Mouse (Mus musculus): Measurements from ENCODE around the gene Gbf1.

Gbf1 gene

GRCm38 (mm10) chr19:46224882-46225281 lies 72.6 kb downstream of the Gbf1 start:
- peak in 1 of 2 experiments; percentile 5 for DNase-seq

- no peak for DNase-seq
Measured at GRCm38 (mm10) chr19:46225506-46225905, 73.2 kb downstream of the Gbf1 start.

- DNase-seq = no peak
Measured at GRCm38 (mm10) chr19:46226295-46226694, 74.0 kb downstream of the Gbf1 start.

- DNase-seq = no peak
Measured at GRCm38 (mm10) chr19:46227300-46227699, 75.0 kb downstream of the Gbf1 start.

- no peak for DNase-seq
Measured at GRCm38 (mm10) chr19:46234450-46234849, 82.1 kb downstream of the Gbf1 start.

- DNase-seq = no peak
Measured at GRCm38 (mm10) chr19:46236658-46237057, 84.3 kb downstream of the Gbf1 start.

- DNase-seq = no peak
Measured at GRCm38 (mm10) chr19:46240246-46240645, 87.9 kb downstream of the Gbf1 start.

- DNase-seq = no peak
Measured at GRCm38 (mm10) chr19:46242416-46242815, 90.1 kb downstream of the Gbf1 start.

- no peak for DNase-seq
Measured at GRCm38 (mm10) chr19:46244628-46245027, 92.3 kb downstream of the Gbf1 start.

- peak; percentile 4 to 49 for DNase-seq
Measured at GRCm38 (mm10) chr19:46248991-46249390, 96.7 kb downstream of the Gbf1 start.

GRCm38 (mm10) chr19:46254163-46254752 lies 101.9 kb downstream of the Gbf1 start:
- DNase-seq = peak; percentile 27 to 35

GRCm38 (mm10) chr19:46264762-46265161 lies 112.5 kb downstream of the Gbf1 start:
- DNase-seq = peak in 1 of 2 experiments; percentile 20

GRCm38 (mm10) chr19:46275307-46275706 lies 123.0 kb downstream of the Gbf1 start:
- DNase-seq = peak; percentile 4 to 50

GRCm38 (mm10) chr19:46282081-46282849 lies 130.0 kb downstream of the Gbf1 start:
- peak in 1 of 2 experiments; percentile 30 for DNase-seq

GRCm38 (mm10) chr19:46284686-46285085 lies 132.4 kb downstream of the Gbf1 start:
- no peak for DNase-seq

GRCm38 (mm10) chr19:46285631-46286030 lies 133.3 kb downstream of the Gbf1 start:
- no peak for DNase-seq

GRCm38 (mm10) chr19:46286047-46286446 lies 133.7 kb downstream of the Gbf1 start:
- DNase-seq = peak; percentile 17 to 69

GRCm38 (mm10) chr19:46286926-46287325 lies 134.6 kb downstream of the Gbf1 start:
- no peak for DNase-seq

GRCm38 (mm10) chr19:46287566-46287965 lies 135.3 kb downstream of the Gbf1 start:
- no peak for DNase-seq

GRCm38 (mm10) chr19:46290535-46291105 lies 138.3 kb downstream of the Gbf1 start:
- no peak for DNase-seq

GRCm38 (mm10) chr19:46296938-46297337 lies 144.6 kb downstream of the Gbf1 start:
- DNase-seq = no peak

GRCm38 (mm10) chr19:46300294-46301045 lies 148.2 kb downstream of the Gbf1 start:
- no peak for DNase-seq

- DNase-seq = no peak
Measured at GRCm38 (mm10) chr19:46302551-46302950, 150.2 kb downstream of the Gbf1 start.

Data from kidney, postnatal 36 days (tissue).